Mouse (Mus musculus): Measurements from ENCODE around the gene Cbr4. TPM values are rescaled to one million over a fixed set of nuclear protein-coding genes. Genes with fewer than 3 reads are reported as not detected.

The Cbr4 gene
- polyA plus RNA-seq, 1 experiment from 2014 or later, result 29.4 TPM

GRCm38 (mm10) chr8:61497110-61497509, 9.6 kb downstream of the Cbr4 start:
- Histone ChIP-seq H3K9ac (no peak overlapping the region), H3K36me3 (peaks cover 9% of the 10 kb centered on the region), H3K4me3 (no peak overlapping the region), H3K4me2 (replicated peaks) (no peak overlapping the region), H3K9me3 (no peaks in the 10 kb centered on the region), H3K27me3 (no peaks in the 10 kb centered on the region), H3K27ac (no peak overlapping the region), H3K4me1 (no peaks in the 10 kb centered on the region)
- WGBS, result 83% methylated on average over 4 of the region's 4 CpGs
- no peak for ATAC-seq (ENCODE audit: insufficient number of reproducible peaks, insufficient read depth, low FRiP score, low TSS enrichment)

GRCm38 (mm10) chr8:61499035-61499434, 11.5 kb downstream of the Cbr4 start:
- H3K27ac ChIP-seq, result no peak overlapping the region
- H3K27me3 ChIP-seq, result no peaks in the 10 kb centered on the region
- H3K9ac ChIP-seq, result no peak overlapping the region
- H3K4me1 ChIP-seq, result no peaks in the 10 kb centered on the region
- H3K9me3 ChIP-seq, result no peaks in the 10 kb centered on the region
- 57% methylated on average over 4 of the region's 4 CpGs for WGBS
- no peak for ATAC-seq (ENCODE audit: insufficient number of reproducible peaks, insufficient read depth, low FRiP score, low TSS enrichment)
- H3K4me3 ChIP-seq, result no peak overlapping the region
- H3K4me2 ChIP-seq (replicated peaks), result no peak overlapping the region
- H3K36me3 ChIP-seq, result peaks cover 14% of the 10 kb centered on the region

- no peaks in the 10 kb centered on the region for H3K9me3 ChIP-seq
- H3K9ac ChIP-seq, result no peak overlapping the region
- no peak overlapping the region for H3K4me3 ChIP-seq
- H3K27me3 ChIP-seq, result no peaks in the 10 kb centered on the region
- WGBS, result 37% methylated on average over 3 of the region's 3 CpGs
- no peaks in the 10 kb centered on the region for H3K4me1 ChIP-seq
- ATAC-seq (ENCODE audit: insufficient number of reproducible peaks, insufficient read depth, low FRiP score, low TSS enrichment), result no peak
- H3K27ac ChIP-seq, result no peak overlapping the region
- no peak overlapping the region for H3K4me2 ChIP-seq (replicated peaks)
- peaks cover 11% of the 10 kb centered on the region for H3K36me3 ChIP-seq
Measured at GRCm38 (mm10) chr8:61500914-61501313, 13.4 kb downstream of the Cbr4 start.

GRCm38 (mm10) chr8:61502277-61502676, 14.7 kb downstream of the Cbr4 start:
- H3K9me3 ChIP-seq, result no peaks in the 10 kb centered on the region
- H3K4me2 ChIP-seq (replicated peaks), result no peak overlapping the region
- no peaks in the 10 kb centered on the region for H3K4me1 ChIP-seq
- no peak for ATAC-seq (ENCODE audit: insufficient number of reproducible peaks, insufficient read depth, low FRiP score, low TSS enrichment)
- no peaks in the 10 kb centered on the region for H3K27me3 ChIP-seq
- H3K4me3 ChIP-seq, result no peak overlapping the region
- no peak overlapping the region for H3K9ac ChIP-seq
- H3K36me3 ChIP-seq, result peaks cover 7% of the 10 kb centered on the region; the same call in 1 of the 2 replicates
- no peak overlapping the region for H3K27ac ChIP-seq

GRCm38 (mm10) chr8:61515110-61515930, 27.8 kb downstream of the Cbr4 start:
- Histone ChIP-seq H3K4me1 (no peaks in the 10 kb centered on the region; the same call in 1 of the 2 replicates), H3K9ac (no peak overlapping the region), H3K36me3 (peaks cover 64% of the 10 kb centered on the region), H3K4me2 (replicated peaks) (no peak overlapping the region), H3K27ac (peak overlapping the region; percentile 23; the same call in 1 of the 2 replicates), H3K9me3 (no peaks in the 10 kb centered on the region), H3K27me3 (no peaks in the 10 kb centered on the region), H3K4me3 (no peak overlapping the region)
- 88% methylated on average over 24 of the region's 24 CpGs for WGBS
- no peak for ATAC-seq (ENCODE audit: insufficient number of reproducible peaks, insufficient read depth, low FRiP score, low TSS enrichment)

- 45% methylated on average over 25 of the region's 25 CpGs for WGBS
- peaks cover 60% of the 10 kb centered on the region for H3K36me3 ChIP-seq
- no peaks in the 10 kb centered on the region for H3K27me3 ChIP-seq
- H3K9ac ChIP-seq, result no peak overlapping the region
- peak; percentile 82; the same call in 1 of the 2 replicates for ATAC-seq (ENCODE audit: insufficient number of reproducible peaks, insufficient read depth, low FRiP score, low TSS enrichment)
- no peak overlapping the region for H3K4me2 ChIP-seq (replicated peaks)
- no peak overlapping the region for H3K4me3 ChIP-seq
- peak overlapping the region; percentile 23; the same call in 1 of the 2 replicates for H3K27ac ChIP-seq
- no peaks in the 10 kb centered on the region for H3K9me3 ChIP-seq
- no peaks in the 10 kb centered on the region; the same call in 1 of the 2 replicates for H3K4me1 ChIP-seq
Measured at GRCm38 (mm10) chr8:61515931-61516744, 28.6 kb downstream of the Cbr4 start.

- WGBS, result 84% methylated on average over 8 of the region's 8 CpGs
- Histone ChIP-seq H3K27ac (no peak overlapping the region), H3K9ac (no peak overlapping the region), H3K4me2 (replicated peaks) (no peak overlapping the region), H3K4me3 (no peak overlapping the region), H3K36me3 (peaks cover 56% of the 10 kb centered on the region), H3K9me3 (no peaks in the 10 kb centered on the region), H3K4me1 (no peaks in the 10 kb centered on the region; the same call in 1 of the 2 replicates), H3K27me3 (no peaks in the 10 kb centered on the region)
- ATAC-seq (ENCODE audit: insufficient number of reproducible peaks, insufficient read depth, low FRiP score, low TSS enrichment), result no peak
Measured at GRCm38 (mm10) chr8:61516745-61517501, 29.4 kb downstream of the Cbr4 start.

GRCm38 (mm10) chr8:61517502-61518185, 30.1 kb downstream of the Cbr4 start:
- Histone ChIP-seq H3K36me3 (peaks cover 54% of the 10 kb centered on the region), H3K27ac (no peak overlapping the region), H3K9ac (no peak overlapping the region), H3K4me2 (replicated peaks) (no peak overlapping the region), H3K4me3 (no peak overlapping the region), H3K27me3 (no peaks in the 10 kb centered on the region), H3K9me3 (no peaks in the 10 kb centered on the region), H3K4me1 (no peaks in the 10 kb centered on the region; the same call in 1 of the 2 replicates)
- 66% methylated on average over 14 of the region's 14 CpGs for WGBS
- ATAC-seq (ENCODE audit: insufficient number of reproducible peaks, insufficient read depth, low FRiP score, low TSS enrichment), result no peak

- no peak for ATAC-seq (ENCODE audit: insufficient number of reproducible peaks, insufficient read depth, low FRiP score, low TSS enrichment)
- Histone ChIP-seq H3K27ac (no peak overlapping the region), H3K9me3 (no peaks in the 10 kb centered on the region), H3K27me3 (no peaks in the 10 kb centered on the region), H3K4me2 (replicated peaks) (no peak overlapping the region), H3K9ac (no peak overlapping the region), H3K36me3 (peaks cover 56% of the 10 kb centered on the region), H3K4me1 (no peaks in the 10 kb centered on the region), H3K4me3 (no peak overlapping the region)
- 9% methylated on average over 1 of the region's 1 CpGs for WGBS
Measured at GRCm38 (mm10) chr8:61522132-61522531, 34.6 kb downstream of the Cbr4 start.

- Histone ChIP-seq H3K4me2 (replicated peaks) (no peak overlapping the region), H3K4me3 (no peak overlapping the region), H3K9me3 (no peaks in the 10 kb centered on the region), H3K36me3 (peaks cover 77% of the 10 kb centered on the region), H3K27ac (no peak overlapping the region), H3K4me1 (no peaks in the 10 kb centered on the region), H3K27me3 (no peaks in the 10 kb centered on the region), H3K9ac (no peak overlapping the region)
- no peak for ATAC-seq (ENCODE audit: insufficient number of reproducible peaks, insufficient read depth, low FRiP score, low TSS enrichment)
- 87% methylated on average over 14 of the region's 14 CpGs for WGBS
Measured at GRCm38 (mm10) chr8:61527037-61527436, 39.5 kb downstream of the Cbr4 start.

GRCm38 (mm10) chr8:61528197-61528596, 40.7 kb downstream of the Cbr4 start:
- peaks cover 71% of the 10 kb centered on the region for H3K36me3 ChIP-seq
- H3K4me1 ChIP-seq, result no peaks in the 10 kb centered on the region
- ATAC-seq (ENCODE audit: insufficient number of reproducible peaks, insufficient read depth, low FRiP score, low TSS enrichment), result no peak
- H3K27me3 ChIP-seq, result no peaks in the 10 kb centered on the region
- no peak overlapping the region for H3K4me3 ChIP-seq
- no peaks in the 10 kb centered on the region for H3K9me3 ChIP-seq
- no peak overlapping the region for H3K27ac ChIP-seq
- no peak overlapping the region for H3K9ac ChIP-seq
- no peak overlapping the region for H3K4me2 ChIP-seq (replicated peaks)
- WGBS, result 90% methylated on average over 9 of the region's 9 CpGs
